Mouse (Mus musculus): ENCODE results near the gene Sptlc2.

Gene Sptlc2

DNA sequence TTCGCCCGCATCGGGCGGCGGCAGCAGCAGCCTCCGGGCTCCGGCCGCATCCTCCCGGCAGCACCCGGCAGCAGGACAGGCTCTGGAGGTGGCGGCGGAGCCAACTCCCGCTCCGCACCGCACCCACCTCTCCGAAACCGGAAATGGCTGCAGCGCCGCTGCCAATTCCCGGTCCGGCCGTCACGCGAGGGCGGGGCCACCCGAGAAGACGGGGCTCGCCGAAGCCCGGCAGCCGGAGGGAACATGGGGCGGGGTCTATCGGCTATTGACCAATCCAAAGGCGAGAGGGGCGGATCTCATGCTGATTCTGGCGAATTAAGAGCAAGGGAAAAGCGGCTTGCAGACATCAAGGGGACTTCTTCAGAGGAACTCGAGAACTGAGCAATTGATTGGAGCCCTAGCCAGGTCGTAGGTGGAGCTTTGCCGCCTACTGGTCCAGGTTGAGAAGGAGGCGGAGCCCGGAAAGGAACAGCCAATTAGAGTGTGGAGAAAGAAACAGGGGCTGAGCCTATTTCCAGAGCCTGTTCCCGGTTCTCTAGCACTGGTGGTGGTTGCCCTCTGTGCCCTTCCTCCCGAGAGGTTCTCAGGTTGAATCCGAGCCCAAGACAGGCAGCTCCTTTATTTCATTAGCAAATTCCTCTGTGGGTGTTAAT lies at the start of gene Sptlc2:
TSS of gene Sptlc2 (minus strand) at position 234 of the 653 bp plus-strand sequence.
- peak; percentile 99 for DNase-seq

DNA sequence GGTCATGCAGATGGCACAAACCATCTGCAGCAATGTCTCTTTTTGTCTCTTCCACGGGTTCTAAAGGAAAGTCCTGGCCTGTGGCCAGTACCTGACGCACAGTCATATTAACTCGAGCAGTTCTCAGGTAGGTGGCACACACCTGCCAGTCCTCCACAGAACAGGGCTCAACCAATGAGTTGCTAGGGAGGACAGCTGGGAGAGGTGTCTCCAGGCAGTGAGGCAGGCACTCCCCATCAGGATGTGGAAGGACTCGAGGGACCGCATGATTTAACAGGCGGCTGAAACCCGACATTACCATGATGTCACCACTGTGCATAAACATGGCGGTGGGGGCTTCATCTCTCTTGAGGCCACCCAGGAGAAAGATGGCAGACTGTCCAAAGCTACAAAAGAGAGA lies 40.7 kb upstream of the Sptlc2 start:
- DNase-seq: no peak

GRCm38 (mm10) chr12:87428295-87428694 lies 40.1 kb upstream of the Sptlc2 start:
- no peak for DNase-seq

DNA sequence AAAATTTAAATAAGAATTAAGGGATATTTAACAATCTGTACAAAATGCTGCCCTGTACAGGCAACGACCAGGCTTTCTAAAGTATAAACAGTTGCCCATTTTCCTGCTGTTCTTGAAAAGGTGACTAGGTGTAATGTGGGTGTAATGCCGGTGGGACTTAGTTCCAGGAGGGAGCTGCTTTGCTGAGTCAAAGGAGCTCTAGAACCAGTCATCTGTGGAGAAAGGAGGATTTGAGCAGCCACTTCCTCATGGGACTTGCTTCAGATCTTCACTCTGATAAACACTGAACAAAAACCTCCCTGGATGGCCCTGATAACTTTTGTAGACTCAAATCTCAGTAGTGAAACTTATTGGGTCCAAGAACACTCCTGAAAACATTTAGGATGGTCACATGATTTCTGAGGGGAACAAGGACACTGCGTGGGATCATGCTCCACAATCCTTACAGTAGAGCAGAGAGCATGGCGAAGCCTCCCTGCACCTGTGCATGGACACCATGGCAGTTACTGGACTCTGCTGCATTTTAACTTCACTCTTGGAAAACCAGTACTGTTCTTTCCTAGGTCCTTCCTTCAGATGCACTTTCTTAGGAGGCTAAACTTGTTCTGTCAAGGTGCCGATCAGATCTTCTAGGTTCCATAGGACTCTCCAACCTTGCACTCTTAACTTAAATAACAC lies 38.3 kb upstream of the Sptlc2 start:
- no peak for DNase-seq

DNA sequence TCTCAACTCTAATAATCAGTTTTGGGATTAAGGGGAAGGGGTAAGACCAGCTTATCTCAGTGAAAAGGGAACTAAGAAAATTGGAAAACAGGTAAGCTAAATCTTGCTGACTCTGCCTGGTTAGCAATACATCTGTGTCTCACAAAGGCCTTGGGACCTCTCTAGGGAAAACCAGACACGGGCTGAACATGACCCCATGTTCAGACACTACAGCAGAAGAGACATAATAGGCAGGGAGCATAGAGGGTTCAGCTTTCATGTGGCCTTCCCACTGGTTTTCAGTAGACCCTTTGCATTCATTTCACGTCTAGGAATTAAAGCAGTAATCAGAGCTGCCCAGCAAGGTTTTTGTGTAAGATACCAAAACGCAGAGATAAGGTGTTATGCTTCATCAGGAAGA lies 36.4 kb upstream of the Sptlc2 start:
- DNase-seq: no peak

- no peak for DNase-seq
Measured at GRCm38 (mm10) chr12:87423700-87424099, 35.5 kb upstream of the Sptlc2 start.

- no peak for DNase-seq
Measured at GRCm38 (mm10) chr12:87421708-87422507, 33.8 kb upstream of the Sptlc2 start.

DNA sequence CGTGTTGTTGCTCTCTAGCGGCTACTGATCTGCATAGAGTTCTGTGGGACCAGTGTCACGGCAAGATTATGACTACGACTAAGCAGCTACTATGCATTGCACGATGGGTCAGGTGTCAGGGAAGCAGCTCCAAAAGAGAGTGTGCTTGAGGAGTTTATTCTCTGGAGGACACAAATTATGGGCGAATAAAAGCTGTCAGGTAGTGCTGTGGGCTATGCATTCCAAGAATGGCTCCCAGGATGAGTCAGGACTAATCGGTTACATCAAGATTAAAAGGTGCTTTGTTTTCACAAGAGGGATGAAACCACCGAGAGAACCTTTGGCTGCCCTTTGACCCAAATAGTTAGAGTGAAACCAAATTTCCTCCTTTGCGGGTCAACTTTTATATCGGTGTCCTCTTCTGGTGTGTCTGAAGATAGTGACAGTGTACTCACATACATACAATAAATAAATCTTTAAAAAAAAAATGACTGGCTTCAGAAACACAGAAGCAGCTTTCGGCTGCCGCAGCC lies 31.9 kb upstream of the Sptlc2 start:
- no peak for DNase-seq

DNA sequence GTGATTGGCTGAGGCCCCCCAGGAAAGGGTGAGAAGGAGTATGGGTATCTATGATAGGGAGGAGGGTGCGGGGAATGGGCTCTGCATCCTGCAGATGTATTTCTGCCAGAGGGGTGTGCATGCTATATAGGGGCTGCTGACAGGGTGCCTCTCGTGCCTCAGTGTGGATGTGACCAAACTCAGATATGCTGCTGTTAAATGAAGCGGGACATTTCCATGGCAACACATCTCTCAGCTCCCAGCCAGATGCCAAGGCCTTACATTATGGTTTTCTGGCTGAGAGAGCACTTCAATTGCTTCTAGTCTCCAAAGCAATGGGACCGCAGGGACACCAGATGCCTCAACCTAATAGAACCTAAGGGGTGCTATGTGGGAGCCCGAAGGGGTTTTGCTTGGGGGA lies 30.8 kb upstream of the Sptlc2 start:
- DNase-seq: no peak

DNA sequence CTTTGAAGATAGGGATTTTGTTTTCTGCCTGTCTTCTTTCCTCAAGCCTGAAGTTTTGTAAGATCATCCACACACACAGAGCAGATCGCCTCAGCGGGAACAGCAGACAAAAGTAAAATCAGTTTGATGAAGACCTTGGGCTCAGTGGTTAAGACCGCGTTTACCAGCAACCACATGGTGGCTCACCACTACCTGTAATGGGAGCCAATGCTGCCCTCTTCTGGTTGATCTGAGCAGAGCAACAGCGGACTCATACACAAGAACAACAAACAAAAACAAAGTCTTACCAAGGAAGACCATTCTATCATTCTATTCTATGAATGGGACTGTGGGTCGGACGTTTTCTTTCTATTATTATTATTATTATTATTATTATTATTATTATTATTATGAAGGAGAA lies 28.5 kb upstream of the Sptlc2 start:
- peak; percentile 75 for DNase-seq

GRCm38 (mm10) chr12:87415358-87415757 lies 27.2 kb upstream of the Sptlc2 start:
- no peak for DNase-seq

DNA sequence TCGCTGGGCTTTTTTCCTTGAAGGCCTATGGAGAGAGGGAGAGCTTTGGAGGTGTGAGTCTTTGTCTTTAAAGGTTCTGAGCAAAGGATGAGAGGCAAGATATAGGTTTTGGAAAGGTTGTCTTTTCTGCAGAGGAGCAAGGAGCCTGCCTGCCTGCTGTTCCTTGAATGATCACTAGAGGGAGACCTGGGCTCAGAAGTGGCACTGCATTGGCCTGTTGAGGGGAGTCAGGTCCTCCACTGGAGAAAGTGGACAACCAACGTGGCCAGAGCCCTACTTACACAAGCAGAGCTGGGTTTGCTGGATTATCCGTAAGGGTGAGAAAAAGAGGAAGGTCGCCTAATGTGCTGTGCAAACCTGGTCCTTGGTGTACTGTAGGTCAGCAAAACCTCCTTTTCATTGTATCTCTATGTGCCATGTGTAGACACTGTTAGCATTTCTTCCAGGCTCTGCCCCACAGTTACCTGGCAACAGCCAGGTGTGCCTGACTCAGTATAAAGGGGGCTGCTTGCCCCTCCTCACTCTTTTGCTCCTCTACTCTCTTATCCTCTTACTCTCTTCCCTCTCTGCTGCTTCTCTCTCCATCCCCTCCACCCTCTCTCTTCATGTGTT lies 25.1 kb upstream of the Sptlc2 start:
- DNase-seq: peak; percentile 80

- no peak for DNase-seq
Measured at GRCm38 (mm10) chr12:87410999-87411398, 22.8 kb upstream of the Sptlc2 start.

DNA sequence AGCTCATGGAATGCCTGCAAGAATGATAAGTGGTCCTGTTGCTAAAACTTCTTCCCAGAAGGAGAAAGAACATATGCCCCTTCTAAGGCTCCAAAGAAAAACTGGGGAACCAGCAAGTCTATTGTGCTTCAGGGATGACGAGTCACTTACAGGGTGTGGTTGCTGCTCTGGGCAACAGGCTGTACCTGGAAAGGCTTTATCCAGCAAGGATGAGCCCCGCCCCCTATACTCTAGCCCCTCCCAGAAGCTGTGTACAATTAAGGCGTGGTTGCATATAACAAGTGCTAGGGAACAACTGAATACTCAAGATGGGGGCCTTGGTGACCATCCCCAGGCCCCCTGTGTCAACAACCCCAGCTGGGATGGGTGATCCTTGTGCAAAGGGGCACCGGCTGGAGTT lies 21.0 kb upstream of the Sptlc2 start:
- DNase-seq: no peak

DNA sequence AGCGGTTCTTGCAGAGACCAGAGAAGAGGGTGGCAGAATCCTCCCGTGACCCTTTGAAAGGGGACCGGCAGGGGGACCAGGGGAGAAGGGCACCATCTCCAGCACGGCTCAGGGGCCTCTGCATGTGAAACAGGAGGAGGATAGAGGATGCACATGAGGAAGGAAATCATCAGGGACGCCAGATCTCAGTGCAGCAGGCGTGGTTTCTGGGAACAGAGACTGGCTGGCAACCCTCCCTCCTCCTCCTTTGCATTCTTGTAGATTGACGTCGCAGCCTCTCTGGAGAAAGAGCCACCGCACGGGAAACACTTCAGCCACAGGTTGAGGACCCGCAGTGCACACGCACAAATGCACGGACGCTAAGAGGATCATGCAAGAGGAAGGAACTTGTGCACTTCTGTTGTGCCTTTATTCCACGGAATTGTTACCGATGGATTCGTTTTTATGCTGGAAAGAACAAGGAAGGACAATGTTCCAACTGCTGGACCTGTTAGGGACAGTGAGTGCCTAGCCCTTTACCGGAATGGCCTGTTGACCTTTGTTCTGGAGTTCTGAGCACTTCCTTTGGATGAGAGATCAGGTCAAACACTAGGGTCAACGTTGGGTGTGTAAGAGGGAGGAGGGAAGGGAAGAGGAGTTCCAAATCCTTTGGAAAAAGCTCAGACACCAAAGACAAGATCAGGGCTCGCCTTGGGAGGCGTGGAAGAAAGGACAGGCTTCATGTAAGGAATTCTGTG lies 19.9 kb upstream of the Sptlc2 start:
- no peak for DNase-seq

DNA sequence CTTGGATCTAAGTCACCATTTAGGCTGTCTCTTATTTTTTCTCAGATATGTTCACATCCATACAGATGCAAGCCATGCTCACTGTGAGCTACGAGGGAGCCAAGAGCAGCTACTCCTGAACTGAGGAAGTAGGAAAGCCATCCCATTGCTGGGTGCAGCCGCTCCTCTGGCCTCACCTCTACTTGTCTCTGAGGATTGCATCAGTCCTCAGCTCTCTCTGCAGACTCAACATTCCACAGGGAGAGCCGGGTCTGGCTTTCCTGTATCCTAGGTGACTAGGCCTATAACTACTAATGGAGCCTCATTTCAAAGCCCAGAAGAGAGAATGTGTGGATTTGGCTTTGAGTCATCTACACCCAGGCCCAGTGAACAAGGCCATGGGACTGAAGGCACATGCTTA lies 17.6 kb upstream of the Sptlc2 start:
- DNase-seq: no peak

DNA sequence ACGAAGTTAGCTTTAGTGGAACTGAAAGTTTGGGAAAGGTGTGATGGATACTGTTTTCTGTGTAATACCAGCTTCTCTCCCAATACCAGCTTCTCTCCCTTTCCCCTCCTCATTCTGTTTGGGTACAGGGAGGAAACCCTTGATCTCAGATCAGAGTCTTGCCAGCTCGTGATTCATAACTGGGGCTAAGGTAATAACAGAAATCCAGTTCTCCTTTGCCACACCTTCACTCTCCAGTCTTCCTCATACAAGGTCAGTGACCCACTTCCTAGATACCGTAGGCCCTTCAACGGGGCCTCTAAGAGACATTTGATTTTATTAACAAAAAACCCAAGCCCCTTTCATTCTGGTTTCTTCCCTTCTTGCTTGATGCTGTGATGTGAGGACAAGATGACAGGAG lies 17.0 kb upstream of the Sptlc2 start:
- no peak for DNase-seq

GRCm38 (mm10) chr12:87401883-87402282 lies 13.7 kb upstream of the Sptlc2 start:
- DNase-seq: no peak

- no peak for DNase-seq
Measured at GRCm38 (mm10) chr12:87399119-87399819, 11.1 kb upstream of the Sptlc2 start.

- no peak for DNase-seq
Measured at GRCm38 (mm10) chr12:87397811-87398417, 9.8 kb upstream of the Sptlc2 start.

DNA sequence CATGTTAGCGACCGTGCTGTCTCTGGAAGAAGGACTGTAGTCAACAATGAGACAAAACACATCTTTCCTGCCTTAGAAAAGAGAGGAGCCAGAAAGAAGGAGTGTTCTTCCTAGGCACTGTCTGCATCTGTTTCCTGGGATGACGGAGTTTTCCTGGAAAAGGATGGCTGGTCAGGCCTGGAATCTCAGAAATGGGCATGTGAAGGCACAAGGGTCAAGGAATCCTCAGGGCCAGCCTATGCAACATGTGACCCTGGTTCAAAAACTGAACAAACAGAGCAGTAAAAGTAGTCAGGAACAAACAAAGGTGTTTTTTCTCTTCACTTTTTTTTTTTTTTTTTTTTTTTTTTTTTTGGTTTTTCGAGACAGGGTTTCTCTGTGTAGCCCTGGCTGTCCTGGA lies 9.0 kb upstream of the Sptlc2 start:
- no peak for DNase-seq

GRCm38 (mm10) chr12:87394316-87394715 lies 6.2 kb upstream of the Sptlc2 start:
- no peak for DNase-seq
